Mouse (Mus musculus) cerebellum, adult 2 months (tissue): ENCODE data around the gene Syt6. TPM values are rescaled to one million over a fixed set of nuclear protein-coding genes. Genes with fewer than 3 reads are reported as not detected.
"Not testable (repeated sequence)": the region's sequence is repeated elsewhere in the genome, so short reads cannot be mapped to it uniquely, and the experiment has no call there.

Experiments used
- DNase-seq, 2 experiments: peaks; one replicate each; pipeline ENCODE4 v3.0.0; 2021
- H3K27ac ChIP-seq: fragments of 200-500 bp; 2 replicates; pipeline ENCODE4 v1.5.1; 2012; ENCODE audit warnings: low read length, control low read depth, inconsistent platforms; ENCODE audit not compliant: insufficient read depth
- H3K27me3 ChIP-seq: fragments of 200-500 bp; 2 replicates; pipeline ENCODE4 v1.6.1; 2012; ENCODE audit warnings: inconsistent platforms, mild to moderate bottlenecking, low read length, moderate library complexity; ENCODE audit not compliant: control insufficient read depth, insufficient read depth
- H3K4me1 ChIP-seq: fragments of 200-500 bp; 2 replicates; pipeline ENCODE4 v1.6.1; 2011; ENCODE audit warnings: low read length; ENCODE audit not compliant: control insufficient read depth, insufficient read depth
- H3K4me3 ChIP-seq: fragments of 200-500 bp; replicated peaks from 2 replicates; pipeline ENCODE3; 2011; ENCODE audit warnings: mild to moderate bottlenecking, low read depth, low read length, control low read depth; ENCODE audit not compliant: insufficient read depth
- CTCF ChIP-seq: fragments of 200-500 bp; IDR thresholded peaks from 2 replicates; pipeline ENCODE4 v1.5.1; 2011; ENCODE audit warnings: low read depth, mild to moderate bottlenecking, control low read depth, low read length, moderate library complexity, borderline replicate concordance; ENCODE audit not compliant: insufficient read depth
- POLR2A ChIP-seq: fragments of 200-500 bp; IDR thresholded peaks from 2 replicates; pipeline ENCODE4 v1.6.1; 2011; ENCODE audit warnings: low read length, control low read depth, borderline replicate concordance; ENCODE audit not compliant: insufficient read depth
- WGBS: fragments of 180-500 bp; shearing (Covaris S2); methylation state at CpG from one replicate; pipeline ENCODE4 v1.1.7; 2018; 5-methylcytosine and 5-hydroxymethylcytosine counted together
- polyA plus RNA-seq: library from polyadenylated mRNA; depleted of rRNA; stranded (reverse); fragments of >200 nt; gene quantifications from 2 replicates; pipeline ENCODE4 v1.2.3, GENCODE M21; 2012

Gene Syt6
- polyA plus RNA-seq, 1 experiment, result 12.3 TPM

GRCm38 (mm10) chr3:103634256-103634655, 59.2 kb downstream of the Syt6 start:
- TF ChIP-seq CTCF, result no peak
- no peak for TF ChIP-seq POLR2A
- Histone ChIP-seq H3K4me3 (no peak overlapping the region), H3K27ac (no peak overlapping the region), H3K4me1 (no peaks in the 10 kb centered on the region), H3K27me3 (no peaks in the 10 kb centered on the region)
- DNase-seq, result no peak
- 93% methylated on average over 1 of the region's 1 CpGs for WGBS

- no peak for TF ChIP-seq POLR2A
- no peak for TF ChIP-seq CTCF
- Histone ChIP-seq H3K27me3 (no peaks in the 10 kb centered on the region), H3K4me3 (no peak overlapping the region), H3K4me1 (no peaks in the 10 kb centered on the region), H3K27ac (no peak overlapping the region)
- 83% methylated on average over 1 of the region's 1 CpGs for WGBS
- DNase-seq, result no peak
Observed at GRCm38 (mm10) chr3:103637641-103638040, 62.6 kb downstream of the Syt6 start.

GRCm38 (mm10) chr3:103640226-103640803, 65.3 kb downstream of the Syt6 start:
- Histone ChIP-seq H3K4me3 (no peak overlapping the region), H3K27ac (no peak overlapping the region), H3K4me1 (no peaks in the 10 kb centered on the region), H3K27me3 (no peaks in the 10 kb centered on the region)
- TF ChIP-seq POLR2A, result no peak
- no peak for TF ChIP-seq CTCF
- WGBS, result 57% methylated on average over 8 of the region's 8 CpGs
- DNase-seq, result no peak

GRCm38 (mm10) chr3:103641301-103641700, 66.3 kb downstream of the Syt6 start:
- WGBS, result 84% methylated on average over 7 of the region's 7 CpGs
- Histone ChIP-seq H3K4me3 (no peak overlapping the region), H3K27ac (no peak overlapping the region)

DNA sequence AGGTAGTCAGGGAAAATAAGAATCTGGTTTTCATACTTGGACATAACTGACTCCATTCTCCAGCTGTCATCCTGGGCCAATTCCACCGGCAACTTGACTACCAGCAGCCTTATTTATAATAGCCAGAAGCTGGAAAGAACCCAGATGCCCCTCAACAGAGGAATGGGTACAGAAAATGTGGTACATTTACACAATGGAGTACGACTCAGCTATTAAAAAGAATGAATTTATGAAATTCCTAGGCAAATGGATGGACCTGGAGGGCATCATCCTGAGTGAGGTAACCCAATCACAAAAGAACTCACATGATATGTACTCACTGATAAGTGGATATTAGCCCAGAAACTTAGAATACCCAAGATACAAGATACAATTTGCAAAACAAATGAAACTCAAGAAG, 70.9 kb downstream of the Syt6 start, which contains the start of gene Atg4a-ps:
Atg4a-ps (minus strand) TSS at position 101 of the 400 bp plus-strand sequence.
- WGBS, result 83% methylated on average over 2 of the region's 2 CpGs
- H3K27ac ChIP-seq, result not testable (repeated sequence)

More at GRCm38 (mm10) chr3:103641301-103641700, 66.3 kb downstream of the Syt6 start:
- no peak for DNase-seq
- no peaks in the 10 kb centered on the region for H3K4me1 ChIP-seq
- TF ChIP-seq POLR2A (no peak), CTCF (no peak)
- H3K27me3 ChIP-seq, result no peaks in the 10 kb centered on the region

DNA sequence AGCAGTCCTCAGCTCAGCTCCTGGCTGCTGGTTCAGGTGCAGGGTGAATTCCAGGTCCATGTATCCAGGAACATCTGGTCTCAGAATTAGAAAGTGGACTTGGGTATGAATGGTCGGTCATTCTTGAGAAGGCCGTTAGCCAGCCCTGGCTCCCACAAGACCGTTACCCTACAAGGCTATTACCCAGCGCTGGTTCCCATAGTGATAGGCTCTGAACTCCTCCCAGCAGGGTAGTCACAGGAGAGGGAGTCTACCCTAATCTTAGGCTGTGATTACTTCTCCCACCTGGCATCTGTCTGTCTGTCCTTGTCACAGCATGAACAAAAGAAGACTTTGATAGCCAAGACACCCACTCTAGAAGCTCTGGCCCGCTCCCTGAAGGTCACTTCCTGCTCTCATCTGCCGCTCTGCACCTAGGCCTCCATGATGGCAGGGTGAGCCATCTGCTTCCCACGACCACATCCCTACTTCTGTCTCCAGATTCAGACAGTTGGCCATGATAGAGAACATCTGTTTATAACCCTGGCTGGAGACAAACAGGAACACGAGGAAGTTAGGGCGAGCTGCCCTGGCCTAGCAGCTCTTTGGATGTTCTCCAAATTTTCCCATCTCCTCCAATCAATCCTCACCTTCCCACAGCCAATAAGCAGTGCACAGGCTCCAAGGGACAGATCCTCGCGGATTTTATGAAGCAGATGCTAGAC, 72.3 kb downstream of the Syt6 start:
- TF ChIP-seq CTCF (no peak), POLR2A (no peak)
- peaks cover 8% of the 10 kb centered on the region for H3K4me1 ChIP-seq
- H3K4me3 ChIP-seq, result no peak overlapping the region
- 86% methylated on average over 11 of the region's 11 CpGs for WGBS
- no peaks in the 10 kb centered on the region for H3K27me3 ChIP-seq
- no peak overlapping the region for H3K27ac ChIP-seq
- DNase-seq, result no peak

More for the DNA sequence above, 70.9 kb downstream of the Syt6 start, which contains the start of gene Atg4a-ps:
- H3K27me3 ChIP-seq, H3K4me1 ChIP-seq, H3K4me3 ChIP-seq, DNase-seq: not testable (repeated sequence)

DNA sequence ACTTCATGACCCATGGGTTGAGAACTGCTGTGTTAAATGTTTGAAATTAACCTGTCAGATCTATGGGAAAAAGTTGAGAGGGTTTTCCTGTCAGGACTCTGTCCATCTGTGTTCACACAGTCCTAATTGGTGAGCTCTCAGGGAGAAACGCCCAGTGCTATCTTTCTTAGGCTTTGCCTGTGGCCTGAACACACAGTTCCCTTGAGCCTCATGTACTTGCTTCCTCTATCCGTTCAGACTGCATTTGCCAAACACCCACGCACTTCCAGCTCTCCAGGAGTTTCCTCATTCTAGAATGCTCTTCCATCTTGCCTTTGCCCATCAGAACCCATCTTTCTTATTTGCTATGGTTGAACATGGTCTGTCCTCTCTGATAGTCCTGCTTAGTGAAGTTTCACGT, 73.5 kb downstream of the Syt6 start:
- Histone ChIP-seq H3K4me3 (no peak overlapping the region), H3K27me3 (no peaks in the 10 kb centered on the region), H3K4me1 (peaks cover 8% of the 10 kb centered on the region), H3K27ac (no peak overlapping the region)
- no peak for DNase-seq
- WGBS, result 86% methylated on average over 4 of the region's 4 CpGs
- TF ChIP-seq CTCF (no peak), POLR2A (no peak)

- Histone ChIP-seq H3K27me3 (no peaks in the 10 kb centered on the region), H3K27ac (no peak overlapping the region), H3K4me1 (peaks cover 8% of the 10 kb centered on the region), H3K4me3 (no peak overlapping the region)
- peak; percentile 46 to 66 for DNase-seq
- TF ChIP-seq CTCF (0 out of 2 replicates have a peak, but pooled peaks have one; percentile 1), POLR2A (no peak)
- WGBS, result 24% methylated on average over 6 of the region's 6 CpGs
Observed at GRCm38 (mm10) chr3:103649716-103650115, 74.7 kb downstream of the Syt6 start.
